Mouse (Mus musculus): ENCODE results near the gene Irx5. TPM values are rescaled to one million over a fixed set of nuclear protein-coding genes. Genes with fewer than 3 reads are reported as not detected.
A peak's percentile ranks its signal among the peaks of the same experiment; 100 is the strongest.

Gene Irx5
- polyA plus RNA-seq, 1 experiment from 2014 or later: not detected

GRCm38 (mm10) chr8:92359000-92359832 is 1.8 kb downstream of the Irx5 start:
- Histone ChIP-seq H3K4me3 (ENCODE audit: low read length) (no peak overlapping the region; the same call in 1 of the 2 replicates), H3K27me3 (replicated peaks; ENCODE audit: control insufficient read depth, insufficient read depth, low read length) (peaks cover 75% of the 10 kb centered on the region), H3K4me1 (ENCODE audit: control insufficient read depth, insufficient read depth, low read length) (peaks cover 20% of the 10 kb centered on the region), H3K4me2 (ENCODE audit: low read depth, low read length) (no peak overlapping the region), H3K36me3 (ENCODE audit: control insufficient read depth, insufficient read depth, low read length) (no peaks in the 10 kb centered on the region), H3K9ac (ENCODE audit: low read depth, low read length) (no peak overlapping the region), H3K9me3 (ENCODE audit: control insufficient read depth, low read length) (no peaks in the 10 kb centered on the region), H3K27ac (ENCODE audit: low read length) (no peak overlapping the region)
- 3% methylated on average over 35 of the region's 35 CpGs for WGBS
- ATAC-seq: no peak

DNA sequence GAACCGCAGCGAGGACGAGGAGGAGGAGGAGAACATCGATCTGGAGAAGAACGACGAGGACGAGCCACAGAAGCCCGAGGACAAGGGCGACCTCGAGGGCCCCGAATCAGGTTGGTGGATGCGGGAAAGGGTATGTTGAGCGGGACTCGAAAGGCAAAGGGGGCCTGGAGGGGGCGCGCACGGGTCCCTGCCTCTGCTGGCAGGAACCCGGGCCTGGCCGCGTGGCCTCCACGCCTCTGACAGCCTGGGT is 2.3 kb downstream of the Irx5 start:
- no peak overlapping the region for H3K9ac ChIP-seq (ENCODE audit: low read depth, low read length)
- no peaks in the 10 kb centered on the region for H3K36me3 ChIP-seq (ENCODE audit: control insufficient read depth, insufficient read depth, low read length)
- no peak for ATAC-seq
- peaks cover 80% of the 10 kb centered on the region for H3K27me3 ChIP-seq (replicated peaks; ENCODE audit: control insufficient read depth, insufficient read depth, low read length)
- WGBS: under 1% methylated on average over 21 of the region's 21 CpGs
- peak overlapping the region; percentile 18; the same call in 1 of the 2 replicates for H3K4me3 ChIP-seq (ENCODE audit: low read length)
- H3K27ac ChIP-seq (ENCODE audit: low read length): no peak overlapping the region
- peaks cover 20% of the 10 kb centered on the region for H3K4me1 ChIP-seq (ENCODE audit: control insufficient read depth, insufficient read depth, low read length)
- H3K4me2 ChIP-seq (ENCODE audit: low read depth, low read length): no peak overlapping the region
- no peaks in the 10 kb centered on the region for H3K9me3 ChIP-seq (ENCODE audit: control insufficient read depth, low read length)

DNA sequence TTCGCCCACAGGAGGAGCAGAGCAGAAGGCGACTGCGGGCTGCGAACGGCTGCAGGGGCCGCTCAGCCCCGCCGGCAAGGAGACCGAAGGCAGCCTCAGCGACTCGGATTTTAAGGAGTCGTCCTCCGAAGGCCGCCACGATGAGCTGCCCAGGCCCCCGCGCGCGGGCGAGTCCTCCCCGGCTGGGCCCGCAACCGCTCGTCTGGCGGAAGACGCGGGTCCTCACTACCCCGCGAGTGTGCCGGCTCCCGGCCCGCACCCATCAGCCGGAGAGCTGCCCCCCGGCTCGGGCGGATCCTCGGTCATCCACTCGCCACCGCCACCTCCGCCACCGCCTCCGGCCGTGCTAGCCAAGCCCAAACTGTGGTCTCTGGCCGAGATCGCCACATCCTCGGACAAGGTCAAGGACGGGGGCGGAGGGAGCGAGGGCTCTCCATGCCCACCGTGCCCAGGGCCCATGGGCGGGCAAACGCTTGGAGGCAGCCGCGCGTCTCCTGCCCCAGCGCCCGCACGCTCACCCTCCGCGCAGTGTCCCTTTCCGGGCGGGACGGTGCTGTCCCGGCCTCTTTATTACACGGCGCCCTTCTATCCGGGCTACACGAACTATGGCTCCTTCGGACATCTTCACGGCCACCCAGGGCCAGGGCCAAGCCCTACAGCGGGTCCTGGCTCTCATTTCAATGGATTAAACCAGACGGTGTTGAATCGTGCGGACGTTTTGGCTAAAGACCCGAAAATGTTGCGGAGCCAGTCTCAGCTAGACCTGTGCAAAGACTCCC is 2.8 kb downstream of the Irx5 start:
- 1% methylated on average over 72 of the region's 77 CpGs for WGBS
- Histone ChIP-seq H3K9me3 (ENCODE audit: control insufficient read depth, low read length) (no peaks in the 10 kb centered on the region), H3K4me1 (ENCODE audit: control insufficient read depth, insufficient read depth, low read length) (peaks cover 20% of the 10 kb centered on the region), H3K4me2 (ENCODE audit: low read depth, low read length) (no peak overlapping the region), H3K9ac (ENCODE audit: low read depth, low read length) (no peak overlapping the region), H3K27ac (ENCODE audit: low read length) (no peak overlapping the region), H3K4me3 (ENCODE audit: low read length) (peak overlapping the region; percentile 18), H3K36me3 (ENCODE audit: control insufficient read depth, insufficient read depth, low read length) (no peaks in the 10 kb centered on the region), H3K27me3 (replicated peaks; ENCODE audit: control insufficient read depth, insufficient read depth, low read length) (peaks cover 83% of the 10 kb centered on the region)
- ATAC-seq: no peak

- Histone ChIP-seq H3K9ac (ENCODE audit: low read depth, low read length) (no peak overlapping the region), H3K36me3 (ENCODE audit: control insufficient read depth, insufficient read depth, low read length) (no peaks in the 10 kb centered on the region), H3K27me3 (replicated peaks; ENCODE audit: control insufficient read depth, insufficient read depth, low read length) (peaks cover 91% of the 10 kb centered on the region), H3K4me2 (ENCODE audit: low read depth, low read length) (no peak overlapping the region), H3K4me1 (ENCODE audit: control insufficient read depth, insufficient read depth, low read length) (peaks cover 14% of the 10 kb centered on the region), H3K4me3 (ENCODE audit: low read length) (no peak overlapping the region), H3K27ac (ENCODE audit: low read length) (no peak overlapping the region), H3K9me3 (ENCODE audit: control insufficient read depth, low read length) (no peaks in the 10 kb centered on the region)
- no peak for ATAC-seq
- WGBS: 5% methylated on average over 25 of the region's 25 CpGs
Measured at GRCm38 (mm10) chr8:92361546-92362351, 4.3 kb downstream of the Irx5 start.

- no peak overlapping the region for H3K4me2 ChIP-seq (ENCODE audit: low read depth, low read length)
- WGBS: 5% methylated on average over 15 of the region's 15 CpGs
- H3K4me3 ChIP-seq (ENCODE audit: low read length): no peak overlapping the region
Measured at GRCm38 (mm10) chr8:92362396-92363115, 5.1 kb downstream of the Irx5 start.

DNA sequence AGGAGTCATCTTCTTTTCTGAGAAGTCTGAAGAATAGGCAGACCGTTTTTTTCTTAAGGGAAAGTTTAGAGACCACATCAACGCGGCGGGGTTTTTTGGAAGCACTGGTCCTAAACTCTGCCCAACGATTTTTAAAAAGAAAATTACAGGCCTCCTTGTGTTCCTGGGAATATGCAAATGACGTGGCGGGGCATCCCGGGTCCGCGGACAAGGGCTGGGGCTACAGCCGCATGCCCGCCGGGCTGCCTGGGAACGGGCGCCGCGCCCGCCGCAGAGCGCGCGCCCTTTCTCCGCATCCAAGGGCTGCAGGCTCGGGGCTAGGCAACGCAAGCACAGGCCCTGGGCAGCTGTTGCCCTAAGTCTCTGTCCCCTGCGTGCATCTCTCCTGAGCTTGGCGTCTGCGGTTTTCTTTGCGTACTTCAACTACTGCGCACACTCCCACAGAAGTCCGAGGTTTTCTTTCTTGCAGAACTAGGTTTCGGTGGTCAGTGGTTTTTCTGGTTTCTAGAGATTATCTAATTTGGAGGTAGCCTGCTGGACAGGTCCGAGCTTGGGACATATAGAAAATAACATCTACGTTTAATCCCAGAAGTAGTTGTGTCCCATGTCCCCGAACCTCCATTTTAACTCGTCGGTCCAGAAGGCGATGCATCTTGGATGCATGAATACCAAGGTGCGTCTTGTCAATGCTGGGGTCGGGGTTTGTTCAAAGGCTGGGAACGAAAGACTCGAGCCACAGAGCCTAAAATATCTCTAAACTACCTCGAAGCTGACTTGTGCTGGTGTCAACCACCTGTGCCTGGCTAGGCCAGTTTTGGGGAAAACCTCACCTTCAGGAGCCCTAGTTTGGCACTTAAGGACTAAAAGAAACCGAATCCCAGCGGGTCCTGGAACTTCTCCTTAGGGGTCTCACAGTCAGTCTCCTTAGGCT is 6.1 kb downstream of the Irx5 start:
- Histone ChIP-seq H3K27me3 (replicated peaks; ENCODE audit: control insufficient read depth, insufficient read depth, low read length) (peaks cover 90% of the 10 kb centered on the region), H3K9ac (ENCODE audit: low read depth, low read length) (no peak overlapping the region), H3K36me3 (ENCODE audit: control insufficient read depth, insufficient read depth, low read length) (no peaks in the 10 kb centered on the region), H3K4me2 (ENCODE audit: low read depth, low read length) (no peak overlapping the region), H3K4me3 (ENCODE audit: low read length) (no peak overlapping the region), H3K4me1 (ENCODE audit: control insufficient read depth, insufficient read depth, low read length) (no peaks in the 10 kb centered on the region), H3K27ac (ENCODE audit: low read length) (no peak overlapping the region), H3K9me3 (ENCODE audit: control insufficient read depth, low read length) (no peaks in the 10 kb centered on the region)
- ATAC-seq: no peak
- WGBS: 2% methylated on average over 45 of the region's 45 CpGs

More at GRCm38 (mm10) chr8:92362396-92363115, 5.1 kb downstream of the Irx5 start:
- Histone ChIP-seq H3K4me1 (ENCODE audit: control insufficient read depth, insufficient read depth, low read length) (peaks cover 8% of the 10 kb centered on the region), H3K27ac (ENCODE audit: low read length) (no peak overlapping the region), H3K27me3 (replicated peaks; ENCODE audit: control insufficient read depth, insufficient read depth, low read length) (peaks cover 91% of the 10 kb centered on the region), H3K9me3 (ENCODE audit: control insufficient read depth, low read length) (no peaks in the 10 kb centered on the region), H3K36me3 (ENCODE audit: control insufficient read depth, insufficient read depth, low read length) (no peaks in the 10 kb centered on the region), H3K9ac (ENCODE audit: low read depth, low read length) (no peak overlapping the region)
- ATAC-seq: no peak

- ATAC-seq: no peak
- no peak overlapping the region for H3K27ac ChIP-seq (ENCODE audit: low read length)
Measured at GRCm38 (mm10) chr8:92364148-92364775, 6.8 kb downstream of the Irx5 start.

GRCm38 (mm10) chr8:92364776-92365240 is 7.4 kb downstream of the Irx5 start:
- H3K4me2 ChIP-seq (ENCODE audit: low read depth, low read length): no peak overlapping the region

More at GRCm38 (mm10) chr8:92364148-92364775, 6.8 kb downstream of the Irx5 start:
- H3K27me3 ChIP-seq (replicated peaks; ENCODE audit: control insufficient read depth, insufficient read depth, low read length): peaks cover 85% of the 10 kb centered on the region
- H3K4me3 ChIP-seq (ENCODE audit: low read length): no peak overlapping the region
- H3K36me3 ChIP-seq (ENCODE audit: control insufficient read depth, insufficient read depth, low read length): no peaks in the 10 kb centered on the region
- H3K4me2 ChIP-seq (ENCODE audit: low read depth, low read length): no peak overlapping the region
- WGBS: 6% methylated on average over 20 of the region's 20 CpGs
- H3K9ac ChIP-seq (ENCODE audit: low read depth, low read length): no peak overlapping the region
- H3K4me1 ChIP-seq (ENCODE audit: control insufficient read depth, insufficient read depth, low read length): no peaks in the 10 kb centered on the region
- H3K9me3 ChIP-seq (ENCODE audit: control insufficient read depth, low read length): no peaks in the 10 kb centered on the region

More at GRCm38 (mm10) chr8:92364776-92365240, 7.4 kb downstream of the Irx5 start:
- Histone ChIP-seq H3K4me1 (ENCODE audit: control insufficient read depth, insufficient read depth, low read length) (no peaks in the 10 kb centered on the region), H3K9ac (ENCODE audit: low read depth, low read length) (no peak overlapping the region), H3K27ac (ENCODE audit: low read length) (no peak overlapping the region), H3K4me3 (ENCODE audit: low read length) (no peak overlapping the region), H3K27me3 (replicated peaks; ENCODE audit: control insufficient read depth, insufficient read depth, low read length) (peaks cover 80% of the 10 kb centered on the region), H3K36me3 (ENCODE audit: control insufficient read depth, insufficient read depth, low read length) (no peaks in the 10 kb centered on the region), H3K9me3 (ENCODE audit: control insufficient read depth, low read length) (no peaks in the 10 kb centered on the region)
- WGBS: 10% methylated on average over 20 of the region's 20 CpGs
- no peak for ATAC-seq

All from intestine, embryonic 16.5 days (tissue).